Mouse (Mus musculus) megakaryocyte, adult 5-6 weeks (primary cell): ENCODE measurements around the gene Mark3. TPM values are rescaled to one million over a fixed set of nuclear protein-coding genes. Genes with fewer than 3 reads are reported as not detected.
A peak's percentile ranks its signal among the peaks of the same experiment; 100 is the strongest.

Experiments
- ATAC-seq: 2 replicates; pipeline ENCODE4 v1.8.0; 2016; ENCODE audit warnings: mild to moderate bottlenecking, inconsistent platforms; ENCODE audit not compliant: poor library complexity, severe bottlenecking
- total RNA-seq, 2 experiments: library from RNA; stranded (forward) in 1 of 2; stranded (reverse) in 1 of 2; fragments of 153-499, 151-499 nt in 1 of 2; fragments of 221-1000, 200-1000 nt in 1 of 2; gene quantifications; 2 replicates each; pipeline versions ENCODE4 v1.2.3 to v1.2.4; 2015 to 2017

The Mark3 gene
- total RNA-seq, 2 experiments from 2014 or later = 61.6 to 80.9 TPM

DNA sequence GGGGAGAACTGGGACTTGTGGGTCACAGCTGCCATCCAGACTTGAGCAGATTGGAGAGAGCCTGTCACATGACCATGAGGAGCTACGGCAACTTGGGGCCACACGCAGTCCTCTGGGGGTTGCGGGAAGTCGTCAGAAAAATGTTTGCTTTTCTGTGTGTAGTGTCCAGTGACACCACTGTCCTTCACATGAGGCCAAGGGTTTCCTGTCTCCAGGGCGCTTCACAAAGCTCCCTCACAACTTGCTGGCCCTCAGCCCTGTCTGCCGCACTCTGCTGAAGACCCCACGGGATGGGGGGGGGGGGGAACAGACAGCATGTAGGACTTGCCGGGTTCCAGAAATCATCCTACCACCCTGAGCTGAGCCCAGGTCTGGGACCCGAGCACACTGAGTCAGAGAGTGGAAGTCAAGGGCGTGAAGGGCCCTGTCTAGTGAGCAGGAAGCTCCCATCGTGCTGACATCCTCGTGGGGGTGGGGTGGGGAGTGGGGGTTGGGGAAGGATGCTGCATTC, 120.0 kb downstream of the Mark3 start:
- no peak for ATAC-seq

- no peak for ATAC-seq
These were observed 120.8 kb downstream of the Mark3 start for GRCm38 (mm10) chr12:111694880-111695804.

- ATAC-seq = peak; percentile 77
These were observed 121.9 kb downstream of the Mark3 start for GRCm38 (mm10) chr12:111696239-111696638.

- no peak for ATAC-seq
These were observed 123.4 kb downstream of the Mark3 start for GRCm38 (mm10) chr12:111697708-111698107.

DNA sequence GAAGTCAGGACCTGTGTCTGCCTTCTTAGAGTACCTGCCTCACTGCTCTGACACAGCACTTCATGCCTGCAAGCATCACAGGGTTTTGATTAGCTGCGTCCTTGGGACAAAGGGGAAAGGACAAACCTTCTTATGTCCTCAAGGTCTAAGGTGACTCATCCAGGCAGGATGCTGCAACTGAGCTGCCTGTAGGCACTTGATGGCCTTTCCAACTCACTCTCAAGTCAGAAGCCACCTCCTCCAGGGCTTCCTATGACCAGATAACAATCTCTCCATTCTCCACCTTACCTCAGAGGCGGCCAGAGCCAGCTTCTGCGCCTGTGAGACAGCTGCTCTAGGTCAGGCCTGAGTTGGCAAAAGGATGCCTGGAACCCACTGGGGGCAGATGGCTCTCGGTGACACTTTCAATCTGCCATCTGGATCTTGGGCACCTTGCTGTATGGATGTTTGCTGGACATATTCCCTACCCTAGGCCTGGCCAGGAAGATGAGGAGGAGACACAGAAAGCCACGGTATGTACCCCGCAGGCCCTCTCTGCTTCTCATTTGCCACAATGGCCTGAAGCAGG, 124.1 kb downstream of the Mark3 start:
- no peak for ATAC-seq

GRCm38 (mm10) chr12:111699542-111699941, 125.2 kb downstream of the Mark3 start:
- no peak for ATAC-seq

GRCm38 (mm10) chr12:111700920-111701458, 126.7 kb downstream of the Mark3 start:
- ATAC-seq = no peak

DNA sequence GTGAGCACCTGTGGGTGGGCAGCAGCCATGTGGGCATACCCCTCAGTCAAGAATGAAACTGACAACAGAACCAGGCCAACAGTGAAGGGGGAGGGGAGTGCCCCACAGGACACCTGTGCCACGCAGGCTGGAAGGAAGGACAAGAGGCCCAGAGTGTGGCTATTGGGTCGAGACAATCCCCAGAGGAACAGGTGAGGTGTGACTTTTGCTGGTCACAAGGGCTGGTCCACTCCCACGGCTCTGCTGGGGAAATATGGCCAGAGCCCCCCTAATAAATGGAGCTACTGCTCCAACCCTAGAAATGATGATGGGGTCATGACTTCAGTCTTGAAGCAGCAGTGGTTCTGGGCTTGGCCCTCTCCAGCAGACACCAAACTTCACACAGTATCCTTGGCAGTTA, 129.0 kb downstream of the Mark3 start:
- no peak for ATAC-seq

GRCm38 (mm10) chr12:111704609-111705008, 130.3 kb downstream of the Mark3 start:
- no peak for ATAC-seq

DNA sequence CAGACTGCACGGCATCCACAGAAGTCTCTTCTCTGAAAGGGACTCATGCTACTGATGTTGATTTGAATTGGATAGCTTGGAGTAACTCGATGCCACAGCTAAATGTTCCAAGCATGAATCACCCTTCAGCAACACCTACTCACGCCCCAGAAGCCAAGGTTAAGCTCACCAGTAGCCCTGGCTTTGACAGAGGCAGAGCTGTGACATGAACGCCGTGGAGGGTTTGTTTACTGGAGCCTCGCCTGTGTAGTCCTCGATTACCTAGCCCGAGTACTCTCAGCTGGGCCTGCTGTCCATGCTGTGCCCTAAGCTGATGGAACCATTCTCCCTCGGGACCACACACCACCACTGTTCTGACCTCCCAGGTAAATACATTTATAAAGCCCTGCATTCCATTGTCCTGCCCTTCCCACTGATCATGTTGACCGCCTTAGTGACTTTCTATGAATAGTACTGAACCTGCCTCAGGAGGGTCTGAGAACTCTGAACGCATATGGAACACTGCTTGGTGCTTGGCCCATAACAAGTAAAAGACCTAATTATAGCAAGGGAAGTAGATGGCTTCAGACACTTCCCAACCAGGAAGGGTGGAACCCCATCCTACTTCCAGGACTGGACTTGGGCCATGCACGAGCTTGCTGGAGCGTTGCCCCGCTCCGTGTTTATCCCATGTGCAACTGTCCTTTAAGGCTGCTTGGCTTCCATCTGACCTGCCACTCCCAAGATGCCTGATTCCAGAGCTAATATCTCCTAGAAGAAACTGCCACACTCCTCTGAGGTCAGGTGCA, 131.1 kb downstream of the Mark3 start:
- no peak for ATAC-seq

Other genes with a start within 250 kb of the Mark3 start
- 22.0 and 24.6 TPM in 2 replicates for gene Cdc42bpb, start 196.8 kb upstream of the Mark3 start, total RNA-seq (2015)
- 12.4 and 14.2 TPM in 2 replicates for gene Cdc42bpb, start 196.8 kb upstream of the Mark3 start, total RNA-seq (2017)
- gene Lbhd2, start 167.7 kb upstream of the Mark3 start, total RNA-seq (2015) = not detected in 2 replicates
- gene Lbhd2, start 167.7 kb upstream of the Mark3 start, total RNA-seq (2017) = not detected in 2 replicates
- gene Exoc3l4, start 157.5 kb upstream of the Mark3 start, total RNA-seq (2015) = 0.39 and 1.1 TPM in 2 replicates
- gene Exoc3l4, start 157.5 kb upstream of the Mark3 start, total RNA-seq (2017) = 0.29 TPM in 1 of 2 replicates, not detected in the other
- 42.7 and 43.7 TPM in 2 replicates for gene Tnfaip2, start 132.1 kb upstream of the Mark3 start, total RNA-seq (2015)
- gene Tnfaip2, start 132.1 kb upstream of the Mark3 start, total RNA-seq (2017) = 81.0 and 109 TPM in 2 replicates
- not detected in 2 replicates for gene Gm266, start 88.7 kb upstream of the Mark3 start, total RNA-seq (2015)
- gene Gm266, start 88.7 kb upstream of the Mark3 start, total RNA-seq (2017) = not detected in 2 replicates
- 255 and 299 TPM in 2 replicates for gene Eif5, start 36.5 kb upstream of the Mark3 start, total RNA-seq (2015)
- gene Eif5, start 36.5 kb upstream of the Mark3 start, total RNA-seq (2017) = 203 and 252 TPM in 2 replicates
- 8.0 and 9.7 TPM in 2 replicates for gene Ckb, start 97.8 kb downstream of the Mark3 start, total RNA-seq (2015)
- gene Ckb, start 97.8 kb downstream of the Mark3 start, total RNA-seq (2017) = 22.0 and 23.1 TPM in 2 replicates
- gene Trmt61a, start 103.6 kb downstream of the Mark3 start, total RNA-seq (2015) = 2.3 and 3.2 TPM in 2 replicates
- gene Trmt61a, start 103.6 kb downstream of the Mark3 start, total RNA-seq (2017) = 2.2 and 3.8 TPM in 2 replicates
- gene Bag5, start 138.7 kb downstream of the Mark3 start, total RNA-seq (2015) = 10.8 and 11.4 TPM in 2 replicates
- gene Bag5, start 138.7 kb downstream of the Mark3 start, total RNA-seq (2017) = 19.1 and 21.8 TPM in 2 replicates
- 44.6 and 45.0 TPM in 2 replicates for gene Apopt1, start 138.7 kb downstream of the Mark3 start, total RNA-seq (2015)
- 60.6 and 61.0 TPM in 2 replicates for gene Apopt1, start 138.7 kb downstream of the Mark3 start, total RNA-seq (2017)
- gene Klc1, start 184.3 kb downstream of the Mark3 start, total RNA-seq (2015) = 36.3 and 36.7 TPM in 2 replicates
- 72.7 and 83.1 TPM in 2 replicates for gene Klc1, start 184.3 kb downstream of the Mark3 start, total RNA-seq (2017)
- gene Xrcc3, start 239.3 kb downstream of the Mark3 start, total RNA-seq (2015) = 3.7 and 4.6 TPM in 2 replicates
- gene Xrcc3, start 239.3 kb downstream of the Mark3 start, total RNA-seq (2017) = 3.2 and 3.3 TPM in 2 replicates
- 10.5 and 14.8 TPM in 2 replicates for gene Zfyve21, start 239.6 kb downstream of the Mark3 start, total RNA-seq (2015)
- gene Zfyve21, start 239.6 kb downstream of the Mark3 start, total RNA-seq (2017) = 7.4 and 11.0 TPM in 2 replicates